Mouse (Mus musculus) limb, embryonic 11.5 days (tissue): ENCODE results near the gene Gm11096. TPM values are rescaled to one million over a fixed set of nuclear protein-coding genes. Genes with fewer than 3 reads are reported as not detected.

Source experiments
- ATAC-seq: fragments of 200-750 bp; cut with Nextera tagmentation; 2 replicates; pipeline ENCODE4 v1.8.0; 2017; ENCODE audit warnings: low read depth; ENCODE audit not compliant: insufficient number of reproducible peaks, low FRiP score, low TSS enrichment
- DNase-seq: peaks from one replicate; pipeline ENCODE4 v3.0.0-alpha.2; 2015; ENCODE audit warnings: low spot score
- H3K27ac ChIP-seq: fragments of 300-500 bp; sonication (generic); replicated peaks from 2 replicates; pipeline ENCODE4 v1.5.1; 2014; ENCODE audit warnings: low read depth, mild to moderate bottlenecking, low read length
- H3K27me3 ChIP-seq: fragments of 300-500 bp; sonication (generic); 2 replicates; pipeline ENCODE4 v1.6.1; 2014; ENCODE audit warnings: mild to moderate bottlenecking, low read length, mixed read lengths; ENCODE audit not compliant: control insufficient read depth, insufficient read depth
- H3K36me3 ChIP-seq: fragments of 300-500 bp; sonication (generic); 2 replicates; pipeline ENCODE4 v1.6.1; 2014; ENCODE audit warnings: mild to moderate bottlenecking, low read length, moderate library complexity, mixed read lengths; ENCODE audit not compliant: control insufficient read depth, insufficient read depth
- H3K4me1 ChIP-seq: fragments of 300-500 bp; sonication (generic); 2 replicates; pipeline ENCODE4 v1.6.1; 2014; ENCODE audit warnings: low read length, mixed read lengths; ENCODE audit not compliant: control insufficient read depth, insufficient read depth
- H3K4me2 ChIP-seq: fragments of 300-500 bp; sonication (generic); 2 replicates; pipeline ENCODE4 v1.6.1; 2014; ENCODE audit warnings: low read depth, mild to moderate bottlenecking, moderate library complexity; ENCODE audit not compliant: severe bottlenecking
- H3K4me3 ChIP-seq: fragments of 300-500 bp; sonication (generic); 2 replicates; pipeline ENCODE4 v1.5.1; 2014; ENCODE audit warnings: low read depth, low read length
- H3K9ac ChIP-seq: fragments of 300-500 bp; sonication (generic); 2 replicates; pipeline ENCODE4 v1.6.1; 2014; ENCODE audit warnings: mild to moderate bottlenecking, low read length
- H3K9me3 ChIP-seq: fragments of 300-500 bp; sonication (generic); 2 replicates; pipeline ENCODE4 v1.6.1; 2016; ENCODE audit warnings: low read length; ENCODE audit not compliant: control insufficient read depth
- WGBS: fragments of 180-500 bp; shearing (Covaris S2); extraction: QIAGEN DNeasy Blood & Tissue Kit; methylation state at CpG from one replicate; pipeline ENCODE4 v1.1.7; 2014; 5-methylcytosine and 5-hydroxymethylcytosine counted together
- polyA plus RNA-seq: library from polyadenylated mRNA; unstranded; fragments of >200 nt; fragmentation: Nextera tagmentation; extraction: Ambion mirVana; gene quantifications from 2 replicates; pipeline ENCODE4 v1.2.1, GENCODE M21; 2014

Gene Gm11096
- polyA plus RNA-seq, result not detected in 2 replicates

DNA sequence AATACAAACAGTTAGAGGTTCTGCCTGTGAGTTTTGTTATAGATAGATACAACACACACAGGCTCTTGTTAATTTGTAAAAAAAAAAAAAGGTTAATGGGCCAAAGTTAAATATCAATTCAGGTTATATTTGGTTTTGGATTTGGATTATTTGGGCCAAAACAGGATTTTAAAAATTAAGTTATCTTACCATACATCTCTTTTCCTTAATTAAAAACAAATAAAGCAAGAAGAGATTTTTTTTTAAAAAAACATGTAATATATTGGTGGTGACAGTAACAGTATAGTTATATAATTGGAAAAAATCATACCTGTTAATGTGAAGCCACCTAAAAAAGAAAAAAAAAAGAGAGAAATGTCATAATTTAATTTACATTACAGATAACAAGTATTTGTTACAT, at the start of gene Gm11096:
TSS of gene Gm11096 (plus strand) at position 301 of the 400 bp plus-strand sequence.
- ATAC-seq (no peak), DNase-seq (no peak)
- no peaks in the 10 kb centered on the region for H3K9me3 ChIP-seq

DNA sequence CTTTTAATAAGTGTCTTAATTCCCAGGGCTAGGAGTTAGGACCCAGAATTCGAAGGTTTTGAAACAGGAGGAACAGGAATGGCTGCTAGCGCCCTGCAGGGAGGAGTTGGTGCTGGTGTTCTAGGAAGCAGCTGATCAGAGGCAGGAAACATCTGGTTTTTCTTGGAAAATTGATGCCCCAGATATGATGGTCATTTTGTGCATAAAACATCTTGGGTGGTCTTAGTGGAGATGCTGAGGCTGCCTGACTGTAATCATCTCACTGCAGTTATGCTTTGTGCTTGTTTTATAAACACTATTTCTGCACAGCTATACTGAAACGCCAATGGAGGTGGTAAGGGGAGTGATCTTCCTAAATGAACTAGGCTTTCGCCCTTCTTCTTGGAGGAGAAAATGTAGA, 48.5 kb upstream of the Gm11096 start:
- Histone ChIP-seq H3K27ac (no peak overlapping the region), H3K4me2 (no peak overlapping the region), H3K36me3 (no peaks in the 10 kb centered on the region), H3K9me3 (no peaks in the 10 kb centered on the region), H3K9ac (no peak overlapping the region), H3K27me3 (no peaks in the 10 kb centered on the region), H3K4me3 (no peak overlapping the region), H3K4me1 (no peaks in the 10 kb centered on the region)
- ATAC-seq (no peak), DNase-seq (peak; percentile 28)
- WGBS, result 57% methylated on average over 4 of the region's 4 CpGs

More for the DNA sequence above, at the start of gene Gm11096:
- H3K4me3 ChIP-seq, result no peak within 1 kb of the TSS
- no peaks in the 10 kb centered on the region for H3K4me1 ChIP-seq
- no peak within 1 kb of the TSS for H3K9ac ChIP-seq
- H3K36me3 ChIP-seq, result no peaks in the 10 kb centered on the region
- no peak within 1 kb of the TSS for H3K27ac ChIP-seq
- no peak within 1 kb of the TSS for H3K4me2 ChIP-seq
- H3K27me3 ChIP-seq, result no peaks in the 10 kb centered on the region

DNA sequence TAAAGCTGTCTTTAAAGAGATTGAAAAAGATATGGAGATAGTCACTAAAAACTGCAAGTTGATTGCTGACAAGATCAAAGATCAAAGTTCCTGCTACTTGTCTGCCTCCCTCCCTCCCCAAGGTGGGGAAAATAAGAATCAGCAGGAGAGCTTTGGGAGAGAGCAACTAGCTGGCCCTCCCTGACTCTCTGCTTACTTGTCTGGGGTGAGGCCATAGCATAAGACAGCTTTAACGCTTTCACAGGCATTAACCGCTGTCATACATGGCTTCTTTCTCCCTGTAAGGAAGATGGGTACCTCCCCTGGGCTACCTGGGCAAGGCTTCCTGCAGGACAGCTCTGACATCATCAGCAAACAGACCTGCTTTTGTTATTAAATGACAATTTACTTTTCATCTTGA, 47.4 kb upstream of the Gm11096 start:
- Histone ChIP-seq H3K36me3 (no peaks in the 10 kb centered on the region), H3K9ac (no peak overlapping the region), H3K9me3 (no peaks in the 10 kb centered on the region), H3K4me3 (no peak overlapping the region), H3K4me1 (no peaks in the 10 kb centered on the region), H3K27me3 (no peaks in the 10 kb centered on the region), H3K4me2 (no peak overlapping the region), H3K27ac (no peak overlapping the region)
- no peak for ATAC-seq
- WGBS, result 18% methylated on average over 2 of the region's 2 CpGs
- DNase-seq, result peak; percentile 27

DNA sequence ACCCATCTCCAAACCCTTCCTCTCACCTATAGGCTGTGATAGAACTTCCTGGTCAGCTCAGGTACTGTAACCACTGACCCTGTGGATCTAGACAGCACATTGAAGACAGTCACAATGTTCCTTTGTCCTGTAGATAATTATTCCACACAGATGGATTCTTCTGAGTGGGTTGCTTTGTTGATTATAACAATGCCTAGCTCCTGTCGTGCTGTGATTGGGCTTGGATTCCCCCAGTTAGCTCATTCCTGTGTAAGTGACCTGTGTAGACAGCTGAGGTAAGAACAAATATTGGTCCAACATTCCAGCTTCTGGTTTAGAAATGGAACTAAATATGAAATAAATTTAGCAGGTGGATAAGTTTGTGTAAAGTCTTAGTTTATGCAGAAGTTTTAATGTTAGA, 44.1 kb upstream of the Gm11096 start:
- WGBS, result 77% methylated on average over 1 of the region's 1 CpGs
- Histone ChIP-seq H3K9ac (no peak overlapping the region), H3K27ac (no peak overlapping the region), H3K4me3 (no peak overlapping the region), H3K9me3 (no peaks in the 10 kb centered on the region), H3K4me1 (no peaks in the 10 kb centered on the region), H3K36me3 (no peaks in the 10 kb centered on the region), H3K27me3 (no peaks in the 10 kb centered on the region), H3K4me2 (no peak overlapping the region)
- ATAC-seq (no peak), DNase-seq (no peak)

DNA sequence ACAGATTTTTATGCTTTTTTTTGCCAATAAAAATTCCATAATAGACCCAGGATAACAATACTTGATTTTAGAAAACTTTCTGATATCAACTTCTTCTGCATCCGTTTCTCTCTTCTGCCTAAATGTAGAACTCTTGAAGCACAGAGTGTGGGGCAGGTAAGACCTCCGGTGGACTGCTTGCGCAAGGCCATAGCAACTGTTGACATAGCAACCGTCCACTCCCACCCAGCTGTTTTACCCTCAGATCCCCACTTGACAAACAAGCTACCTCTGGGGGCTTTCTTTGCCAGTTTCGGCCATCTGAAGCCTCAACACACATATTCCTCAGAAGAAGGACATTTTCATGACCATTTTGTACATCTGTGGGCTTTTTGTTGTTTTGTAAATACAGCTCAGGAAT, 41.2 kb upstream of the Gm11096 start:
- no peak overlapping the region for H3K4me2 ChIP-seq
- DNase-seq (no peak), ATAC-seq (no peak)
- H3K36me3 ChIP-seq, result no peaks in the 10 kb centered on the region
- H3K27ac ChIP-seq, result no peak overlapping the region
- no peaks in the 10 kb centered on the region for H3K4me1 ChIP-seq
- H3K4me3 ChIP-seq, result no peak overlapping the region
- no peaks in the 10 kb centered on the region for H3K9me3 ChIP-seq
- H3K9ac ChIP-seq, result no peak overlapping the region
- H3K27me3 ChIP-seq, result no peaks in the 10 kb centered on the region
- 79% methylated on average over 5 of the region's 5 CpGs for WGBS

DNA sequence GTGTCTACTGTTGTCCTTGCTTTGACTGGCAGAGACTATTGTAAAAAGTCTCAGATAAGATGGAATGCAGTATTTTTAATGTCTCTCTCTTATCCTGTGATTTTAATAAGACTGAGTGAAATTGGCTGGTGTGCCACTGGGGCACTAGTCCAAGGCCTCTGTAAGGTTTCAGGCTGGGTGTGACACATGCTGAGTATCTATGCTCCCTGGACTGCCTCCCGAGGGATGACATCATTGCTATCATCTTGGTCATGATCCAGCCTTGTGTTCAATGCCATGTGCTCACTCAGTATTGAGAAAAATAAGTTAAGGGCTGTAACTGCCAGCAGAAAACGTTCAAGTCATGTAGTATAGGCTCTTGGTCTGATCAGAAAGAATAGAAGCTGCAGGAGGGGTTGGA, 38.9 kb upstream of the Gm11096 start:
- 84% methylated on average over 2 of the region's 2 CpGs for WGBS
- no peak overlapping the region for H3K4me3 ChIP-seq
- no peaks in the 10 kb centered on the region for H3K9me3 ChIP-seq
- ATAC-seq (no peak), DNase-seq (no peak)
- H3K4me1 ChIP-seq, result no peaks in the 10 kb centered on the region
- no peaks in the 10 kb centered on the region for H3K36me3 ChIP-seq
- H3K9ac ChIP-seq, result no peak overlapping the region
- H3K27me3 ChIP-seq, result no peaks in the 10 kb centered on the region
- H3K27ac ChIP-seq, result no peak overlapping the region
- no peak overlapping the region for H3K4me2 ChIP-seq

DNA sequence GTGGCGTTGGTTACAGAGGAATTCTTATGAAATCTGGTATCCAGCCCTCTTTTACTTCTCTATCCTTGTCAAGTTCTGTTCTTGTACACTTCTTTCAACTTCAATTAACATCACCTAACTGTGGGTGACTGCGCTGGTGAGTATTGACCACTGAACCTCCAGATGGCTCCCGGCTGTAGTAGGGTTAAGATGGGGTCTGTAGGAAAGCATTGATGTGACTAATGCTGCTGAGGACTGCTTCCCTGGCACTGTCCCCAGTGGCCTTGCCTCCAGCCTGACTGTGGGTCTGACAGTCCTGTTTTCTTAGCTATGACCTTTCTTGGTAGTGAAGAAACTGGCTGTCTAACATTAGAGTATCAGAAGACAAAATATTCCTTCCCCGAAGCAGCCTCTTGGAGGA, 38.4 kb upstream of the Gm11096 start:
- Histone ChIP-seq H3K4me1 (no peaks in the 10 kb centered on the region), H3K4me2 (no peak overlapping the region), H3K9ac (no peak overlapping the region), H3K9me3 (no peaks in the 10 kb centered on the region), H3K36me3 (no peaks in the 10 kb centered on the region), H3K4me3 (no peak overlapping the region), H3K27me3 (no peaks in the 10 kb centered on the region), H3K27ac (no peak overlapping the region)
- DNase-seq, result no peak
- no peak for ATAC-seq
- 92% methylated on average over 4 of the region's 4 CpGs for WGBS

DNA sequence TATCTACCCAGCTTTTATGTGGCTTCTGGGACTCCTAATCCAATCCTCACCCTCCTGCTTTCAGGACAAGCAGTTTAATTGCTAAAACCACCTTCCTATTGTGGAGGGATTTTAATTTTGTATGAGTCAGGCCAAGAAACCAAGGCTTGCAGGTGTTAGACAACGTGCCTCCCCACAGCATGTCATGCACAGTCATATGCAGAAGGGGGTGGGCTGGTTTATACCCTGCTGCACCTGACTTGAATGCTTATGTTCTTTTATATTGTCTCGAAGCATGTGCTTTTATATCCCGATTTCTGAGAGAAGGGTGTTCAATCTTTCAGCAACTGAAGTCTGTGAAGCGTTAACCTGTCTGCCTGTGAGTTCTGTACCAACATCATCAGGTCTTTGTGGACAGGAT, 37.3 kb upstream of the Gm11096 start:
- no peak for ATAC-seq
- Histone ChIP-seq H3K4me2 (no peak overlapping the region), H3K4me1 (no peaks in the 10 kb centered on the region), H3K27me3 (no peaks in the 10 kb centered on the region), H3K27ac (no peak overlapping the region), H3K9ac (no peak overlapping the region), H3K36me3 (no peaks in the 10 kb centered on the region), H3K4me3 (no peak overlapping the region), H3K9me3 (no peaks in the 10 kb centered on the region)
- DNase-seq, result no peak
- WGBS, result 86% methylated on average over 4 of the region's 4 CpGs

DNA sequence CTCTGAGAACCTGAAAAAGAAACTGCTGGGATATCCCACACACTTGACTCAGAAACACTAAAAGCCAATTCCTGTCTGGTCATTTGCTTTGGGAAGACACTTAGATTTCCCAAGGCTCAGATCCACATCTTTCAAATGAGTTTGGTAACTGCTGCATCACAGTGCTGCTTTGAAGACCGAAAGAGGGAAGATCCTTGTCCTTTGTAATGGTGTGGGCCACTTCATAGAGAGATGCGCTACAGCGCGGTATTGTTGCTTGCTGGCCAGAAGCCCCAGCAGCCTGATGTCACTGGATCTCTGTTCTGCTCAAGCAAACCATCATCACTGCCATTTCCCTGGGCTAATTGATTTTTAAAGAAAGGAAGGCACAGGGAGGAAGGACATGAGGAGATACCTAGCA, 28.8 kb upstream of the Gm11096 start:
- H3K4me3 ChIP-seq, result no peak overlapping the region
- H3K27me3 ChIP-seq, result no peaks in the 10 kb centered on the region
- no peak overlapping the region for H3K4me2 ChIP-seq
- no peak for DNase-seq
- H3K36me3 ChIP-seq, result no peaks in the 10 kb centered on the region
- ATAC-seq, result no peak
- H3K9ac ChIP-seq, result no peak overlapping the region
- no peaks in the 10 kb centered on the region for H3K9me3 ChIP-seq
- 98% methylated on average over 4 of the region's 4 CpGs for WGBS
- H3K27ac ChIP-seq, result no peak overlapping the region
- H3K4me1 ChIP-seq, result no peaks in the 10 kb centered on the region
